Mouse (Mus musculus): ENCODE results near the gene Gpr171. TPM values are rescaled to one million over a fixed set of nuclear protein-coding genes. Genes with fewer than 3 reads are reported as not detected.
"Not testable (repeated sequence)": the region's sequence is repeated elsewhere in the genome, so short reads cannot be mapped to it uniquely, and the experiment has no call there.

Gpr171 gene
- polyA plus RNA-seq, 1 experiment: 0.90 TPM

GRCm38 (mm10) chr3:59121780-59122449 is 20.3 kb upstream of the Gpr171 start:
- no peak for DNase-seq
- H3K4me1 ChIP-seq (ENCODE audit: control insufficient read depth, insufficient read depth, low read length): no peaks in the 10 kb centered on the region; the same call in 1 of the 2 replicates
- TF ChIP-seq POLR2A (IDR thresholded peaks at IDR 0.05; ENCODE audit: borderline replicate concordance, extremely low read depth, low read depth, low read length) (no peak), CTCF (IDR thresholded peaks at IDR 0.05; ENCODE audit: insufficient read depth, low read length) (no peak)
- H3K4me3 ChIP-seq (replicated peaks; ENCODE audit: extremely low read depth, low read depth, low read length): no peak overlapping the region
- 59% methylated on average over 7 of the region's 7 CpGs for WGBS

- Histone ChIP-seq H3K4me3 (replicated peaks; ENCODE audit: extremely low read depth, low read depth, low read length) (no peak overlapping the region), H3K4me1 (ENCODE audit: control insufficient read depth, insufficient read depth, low read length) (no peaks in the 10 kb centered on the region; the same call in 1 of the 2 replicates)
- WGBS: 32% methylated on average over 7 of the region's 7 CpGs
- no peak for DNase-seq
- no peak for TF ChIP-seq POLR2A (IDR thresholded peaks at IDR 0.05; ENCODE audit: borderline replicate concordance, extremely low read depth, low read depth, low read length)
- no peak for TF ChIP-seq CTCF (IDR thresholded peaks at IDR 0.05; ENCODE audit: insufficient read depth, low read length)
Measured at GRCm38 (mm10) chr3:59121067-59121730, 19.6 kb upstream of the Gpr171 start.

- DNase-seq: no peak
- Histone ChIP-seq H3K4me3 (replicated peaks; ENCODE audit: extremely low read depth, low read depth, low read length) (no peak overlapping the region), H3K4me1 (ENCODE audit: control insufficient read depth, insufficient read depth, low read length) (no peaks in the 10 kb centered on the region)
- TF ChIP-seq CTCF (IDR thresholded peaks at IDR 0.05; ENCODE audit: insufficient read depth, low read length) (no peak), POLR2A (IDR thresholded peaks at IDR 0.05; ENCODE audit: borderline replicate concordance, extremely low read depth, low read depth, low read length) (no peak)
- 47% methylated on average over 8 of the region's 8 CpGs for WGBS
Measured at GRCm38 (mm10) chr3:59113973-59114517, 12.4 kb upstream of the Gpr171 start.

GRCm38 (mm10) chr3:59113291-59113690 is 11.7 kb upstream of the Gpr171 start:
- H3K4me1 ChIP-seq (ENCODE audit: control insufficient read depth, insufficient read depth, low read length); H3K4me3 ChIP-seq (replicated peaks; ENCODE audit: extremely low read depth, low read depth, low read length); DNase-seq: not testable (repeated sequence)
- WGBS: 93% methylated on average over 4 of the region's 4 CpGs

- no peak overlapping the region for H3K4me3 ChIP-seq (replicated peaks; ENCODE audit: extremely low read depth, low read depth, low read length)
- DNase-seq: no peak
- H3K4me1 ChIP-seq (ENCODE audit: control insufficient read depth, insufficient read depth, low read length): no peaks in the 10 kb centered on the region
- WGBS: 75% methylated on average over 3 of the region's 3 CpGs
- TF ChIP-seq POLR2A (IDR thresholded peaks at IDR 0.05; ENCODE audit: borderline replicate concordance, extremely low read depth, low read depth, low read length) (no peak), CTCF (IDR thresholded peaks at IDR 0.05; ENCODE audit: insufficient read depth, low read length) (no peak)
Measured at GRCm38 (mm10) chr3:59111944-59112343, 10.3 kb upstream of the Gpr171 start.

GRCm38 (mm10) chr3:59109834-59110233 is 8.2 kb upstream of the Gpr171 start:
- not testable (repeated sequence) for DNase-seq; H3K4me1 ChIP-seq (ENCODE audit: control insufficient read depth, insufficient read depth, low read length); H3K4me3 ChIP-seq (replicated peaks; ENCODE audit: extremely low read depth, low read depth, low read length)
- WGBS: 92% methylated on average over 3 of the region's 3 CpGs

- no peak for DNase-seq
- no peak for TF ChIP-seq CTCF (IDR thresholded peaks at IDR 0.05; ENCODE audit: insufficient read depth, low read length)
- TF ChIP-seq POLR2A (IDR thresholded peaks at IDR 0.05; ENCODE audit: borderline replicate concordance, extremely low read depth, low read depth, low read length): no peak
- Histone ChIP-seq H3K4me1 (ENCODE audit: control insufficient read depth, insufficient read depth, low read length) (no peaks in the 10 kb centered on the region), H3K4me3 (replicated peaks; ENCODE audit: extremely low read depth, low read depth, low read length) (no peak overlapping the region)
- WGBS: 92% methylated on average over 4 of the region's 4 CpGs
Measured at GRCm38 (mm10) chr3:59107439-59107838, 5.8 kb upstream of the Gpr171 start.

GRCm38 (mm10) chr3:59104462-59104861 is 2.8 kb upstream of the Gpr171 start:
- no peak overlapping the region for H3K4me3 ChIP-seq (replicated peaks; ENCODE audit: extremely low read depth, low read depth, low read length)
- TF ChIP-seq CTCF (IDR thresholded peaks at IDR 0.05; ENCODE audit: insufficient read depth, low read length) (no peak), POLR2A (IDR thresholded peaks at IDR 0.05; ENCODE audit: borderline replicate concordance, extremely low read depth, low read depth, low read length) (no peak)
- WGBS: 55% methylated on average over 4 of the region's 4 CpGs
- no peak for DNase-seq
- no peaks in the 10 kb centered on the region for H3K4me1 ChIP-seq (ENCODE audit: control insufficient read depth, insufficient read depth, low read length)

- DNase-seq: no peak
- TF ChIP-seq POLR2A (IDR thresholded peaks at IDR 0.05; ENCODE audit: borderline replicate concordance, extremely low read depth, low read depth, low read length) (no peak), CTCF (IDR thresholded peaks at IDR 0.05; ENCODE audit: insufficient read depth, low read length) (no peak)
- Histone ChIP-seq H3K4me1 (ENCODE audit: control insufficient read depth, insufficient read depth, low read length) (no peaks in the 10 kb centered on the region; the same call in 1 of the 2 replicates), H3K4me3 (replicated peaks; ENCODE audit: extremely low read depth, low read depth, low read length) (no peak overlapping the region)
- 91% methylated on average over 2 of the region's 2 CpGs for WGBS
Measured at GRCm38 (mm10) chr3:59102146-59102545, 525 bp upstream of the Gpr171 start.

- H3K4me1 ChIP-seq (ENCODE audit: control insufficient read depth, insufficient read depth, low read length): no peaks in the 10 kb centered on the region; the same call in 1 of the 2 replicates
- no peak for DNase-seq
- H3K4me3 ChIP-seq (replicated peaks; ENCODE audit: extremely low read depth, low read depth, low read length): no peak overlapping the region
- 78% methylated on average over 10 of the region's 10 CpGs for WGBS
- TF ChIP-seq POLR2A (IDR thresholded peaks at IDR 0.05; ENCODE audit: borderline replicate concordance, extremely low read depth, low read depth, low read length): no peak
- no peak for TF ChIP-seq CTCF (IDR thresholded peaks at IDR 0.05; ENCODE audit: insufficient read depth, low read length)
Measured at GRCm38 (mm10) chr3:59098540-59098939, 3.1 kb downstream of the Gpr171 start.

All from lung, adult 2 months (tissue).